Mouse (Mus musculus): ENCODE measurements around the gene Acsm2. TPM values are rescaled to one million over a fixed set of nuclear protein-coding genes. Genes with fewer than 3 reads are reported as not detected.

Gene Acsm2
- not detected in 2 replicates for polyA plus RNA-seq (2014; fragmentation: Nextera tagmentation; extraction: Ambion mirVana)

DNA sequence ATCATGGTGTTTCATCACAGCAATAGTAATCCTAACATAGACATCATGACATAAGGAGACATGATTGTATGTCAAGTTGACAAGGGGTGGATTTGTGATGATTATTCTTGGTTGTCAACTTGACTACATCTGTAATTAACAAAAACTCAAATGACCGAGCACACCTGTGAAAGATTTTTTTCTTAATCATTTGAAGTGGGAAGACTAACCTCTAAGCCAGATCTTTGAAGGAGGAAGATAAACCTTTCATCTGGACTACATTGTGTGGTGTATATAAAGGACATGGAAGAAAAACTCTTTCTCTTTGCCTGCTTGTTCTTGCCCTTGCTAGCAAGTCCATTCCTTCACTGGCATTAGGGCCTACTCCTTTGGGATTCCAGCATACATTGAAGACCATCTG is at the start of gene Acsm2:
Gene Acsm2 (plus strand): TSS at position 301 of the 400 bp plus-strand sequence.
- DNase-seq (ENCODE audit: low spot score) (no peak), ATAC-seq (ENCODE audit: insufficient read depth, low FRiP score, low TSS enrichment) (no peak)
- no peak within 1 kb of the TSS for H3K4me3 ChIP-seq (ENCODE audit: low read depth, low read length)
- no peak within 1 kb of the TSS for H3K27ac ChIP-seq (ENCODE audit: low read depth, low read length)
- WGBS = 79% methylated on average over 1 of the region's 1 CpGs
- H3K4me2 ChIP-seq (ENCODE audit: low read depth) = no peak within 1 kb of the TSS
- H3K9ac ChIP-seq (ENCODE audit: low read length) = no peak within 1 kb of the TSS
- no peaks in the 10 kb centered on the region for H3K4me1 ChIP-seq (ENCODE audit: control insufficient read depth, insufficient read depth, low read length)
- H3K9me3 ChIP-seq (ENCODE audit: control insufficient read depth, low read length) = no peaks in the 10 kb centered on the region
- no peaks in the 10 kb centered on the region for H3K36me3 ChIP-seq (ENCODE audit: control insufficient read depth, insufficient read depth, low read length)
- no peaks in the 10 kb centered on the region for H3K27me3 ChIP-seq (ENCODE audit: control insufficient read depth, insufficient read depth, low read length)

DNA sequence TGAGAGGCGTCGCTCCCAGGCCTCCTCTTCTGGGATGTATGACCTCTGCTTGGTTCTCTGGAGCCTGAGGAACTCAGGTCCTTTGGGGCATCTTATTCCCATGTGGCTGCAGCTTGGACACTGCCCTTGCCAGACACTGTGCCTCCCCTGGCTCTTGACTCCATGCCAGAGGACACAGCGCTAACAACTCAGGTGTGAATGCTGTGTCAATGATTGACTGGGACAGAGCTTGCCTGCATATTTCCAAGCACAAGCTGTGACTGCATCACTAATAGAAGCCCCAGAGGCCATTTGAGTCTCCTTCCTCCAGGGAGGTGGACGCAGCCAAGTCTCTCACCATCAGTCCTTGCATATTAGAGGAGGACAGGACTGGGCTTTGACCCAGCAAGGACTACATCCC is 43.0 kb upstream of the Acsm2 start:
- H3K27ac ChIP-seq (ENCODE audit: low read depth, low read length) = no peak overlapping the region
- WGBS = 83% methylated on average over 4 of the region's 4 CpGs
- H3K9ac ChIP-seq (ENCODE audit: low read length) = no peak overlapping the region
- H3K4me1 ChIP-seq (ENCODE audit: control insufficient read depth, insufficient read depth, low read length) = no peaks in the 10 kb centered on the region
- no peak overlapping the region for H3K4me3 ChIP-seq (ENCODE audit: low read depth, low read length)
- H3K27me3 ChIP-seq (ENCODE audit: control insufficient read depth, insufficient read depth, low read length) = no peaks in the 10 kb centered on the region
- no peaks in the 10 kb centered on the region for H3K9me3 ChIP-seq (ENCODE audit: control insufficient read depth, low read length)
- H3K36me3 ChIP-seq (ENCODE audit: control insufficient read depth, insufficient read depth, low read length) = no peaks in the 10 kb centered on the region
- ATAC-seq (ENCODE audit: insufficient read depth, low FRiP score, low TSS enrichment) (no peak), DNase-seq (ENCODE audit: low spot score) (no peak)
- H3K4me2 ChIP-seq (ENCODE audit: low read depth) = no peak overlapping the region

DNA sequence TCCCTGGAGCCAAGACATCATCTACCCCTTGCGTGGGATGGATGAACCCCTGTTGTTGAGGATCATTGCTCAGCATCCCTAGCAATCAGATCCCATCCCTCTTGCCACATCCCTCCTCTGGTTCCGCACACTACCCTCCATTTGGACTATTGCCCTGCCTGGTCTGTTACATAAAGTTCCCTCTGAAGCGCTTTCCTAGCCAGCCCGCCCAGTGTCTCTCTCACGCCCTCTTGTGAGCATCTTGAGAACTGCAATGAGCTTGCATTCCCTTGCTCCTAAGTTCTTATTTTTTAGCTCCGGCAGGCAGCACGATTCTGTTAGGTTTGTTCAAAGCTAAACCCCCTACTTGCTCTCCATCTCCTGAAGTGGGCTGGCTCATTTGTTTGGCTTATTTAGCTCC is 41.1 kb upstream of the Acsm2 start:
- ATAC-seq (ENCODE audit: insufficient read depth, low FRiP score, low TSS enrichment) (no peak), DNase-seq (ENCODE audit: low spot score) (peak; percentile 61)
- H3K4me3 ChIP-seq (ENCODE audit: low read depth, low read length) = no peak overlapping the region
- H3K9ac ChIP-seq (ENCODE audit: low read length) = no peak overlapping the region
- no peak overlapping the region for H3K4me2 ChIP-seq (ENCODE audit: low read depth)
- whole genome bisulfite sequencing = 33% methylated on average over 7 of the region's 7 CpGs
- H3K4me1 ChIP-seq (ENCODE audit: control insufficient read depth, insufficient read depth, low read length) = no peaks in the 10 kb centered on the region
- H3K9me3 ChIP-seq (ENCODE audit: control insufficient read depth, low read length) = no peaks in the 10 kb centered on the region
- H3K27me3 ChIP-seq (ENCODE audit: control insufficient read depth, insufficient read depth, low read length) = no peaks in the 10 kb centered on the region
- H3K36me3 ChIP-seq (ENCODE audit: control insufficient read depth, insufficient read depth, low read length) = no peaks in the 10 kb centered on the region
- no peak overlapping the region for H3K27ac ChIP-seq (ENCODE audit: low read depth, low read length)

DNA sequence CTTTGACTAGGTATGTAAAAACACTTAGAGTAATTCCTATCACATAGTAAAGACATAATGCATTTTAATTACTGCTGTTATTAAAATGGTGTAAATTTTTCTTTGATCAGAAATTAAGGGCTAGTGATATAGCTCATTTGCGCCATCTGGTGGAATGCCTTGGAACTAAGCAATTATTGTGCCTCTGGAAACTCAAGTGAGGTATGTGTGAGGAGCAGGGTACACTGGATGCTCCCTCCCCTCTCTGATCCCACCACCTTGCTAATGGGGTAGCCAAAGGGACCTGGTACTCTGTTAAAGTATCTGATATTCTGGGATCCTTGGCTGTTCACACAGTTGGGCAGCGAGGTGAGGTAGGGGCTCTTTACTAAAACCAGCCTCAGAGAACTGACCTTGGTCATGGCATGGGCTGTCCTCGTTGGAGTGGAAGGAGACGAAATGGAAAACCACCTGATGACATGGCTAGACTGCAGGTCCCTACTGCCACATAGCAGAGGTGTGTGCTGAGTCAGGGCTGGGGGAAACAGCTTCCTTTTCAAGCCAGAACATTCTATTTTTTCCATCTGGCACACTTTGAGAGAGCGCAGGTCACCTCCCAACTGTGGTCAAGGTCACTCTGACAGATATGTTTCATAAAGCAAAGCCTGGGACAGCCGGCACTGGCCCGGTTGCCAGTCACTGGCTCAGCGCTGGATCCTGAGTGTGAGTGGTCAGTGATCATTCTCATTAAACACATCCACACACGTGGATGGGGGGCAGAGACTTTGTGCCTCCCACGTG is 38.5 kb upstream of the Acsm2 start:
- no peaks in the 10 kb centered on the region for H3K4me1 ChIP-seq (ENCODE audit: control insufficient read depth, insufficient read depth, low read length)
- H3K4me3 ChIP-seq (ENCODE audit: low read depth, low read length) = no peak overlapping the region
- H3K27ac ChIP-seq (ENCODE audit: low read depth, low read length) = no peak overlapping the region
- H3K9me3 ChIP-seq (ENCODE audit: control insufficient read depth, low read length) = no peaks in the 10 kb centered on the region
- 76% methylated on average over 10 of the region's 10 CpGs for WGBS
- ATAC-seq (ENCODE audit: insufficient read depth, low FRiP score, low TSS enrichment) (0 out of 2 replicates have a peak, but pooled peaks have one; percentile 35), DNase-seq (ENCODE audit: low spot score) (peak; percentile 19)
- no peaks in the 10 kb centered on the region for H3K36me3 ChIP-seq (ENCODE audit: control insufficient read depth, insufficient read depth, low read length)
- no peaks in the 10 kb centered on the region for H3K27me3 ChIP-seq (ENCODE audit: control insufficient read depth, insufficient read depth, low read length)
- H3K4me2 ChIP-seq (ENCODE audit: low read depth) = no peak overlapping the region
- H3K9ac ChIP-seq (ENCODE audit: low read length) = no peak overlapping the region

DNA sequence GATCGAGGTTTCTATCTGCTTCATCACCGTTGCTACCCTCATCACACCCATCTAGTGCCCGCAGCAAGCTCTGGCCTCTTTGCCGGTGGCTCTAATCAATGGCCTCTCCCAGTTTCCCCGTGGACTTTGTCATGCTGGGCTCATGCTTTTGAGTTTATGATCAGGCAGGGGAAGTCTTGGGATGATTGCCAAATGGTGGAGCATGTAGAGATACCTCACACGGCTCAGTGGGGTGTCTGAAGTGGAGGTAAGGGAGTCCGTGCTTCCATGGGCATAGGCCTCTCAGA is 37.9 kb upstream of the Acsm2 start:
- ATAC-seq (ENCODE audit: insufficient read depth, low FRiP score, low TSS enrichment) (no peak), DNase-seq (ENCODE audit: low spot score) (no peak)
- Histone ChIP-seq H3K9ac (ENCODE audit: low read length) (no peak overlapping the region), H3K4me2 (ENCODE audit: low read depth) (no peak overlapping the region), H3K27ac (ENCODE audit: low read depth, low read length) (no peak overlapping the region), H3K4me3 (ENCODE audit: low read depth, low read length) (no peak overlapping the region), H3K36me3 (ENCODE audit: control insufficient read depth, insufficient read depth, low read length) (no peaks in the 10 kb centered on the region), H3K9me3 (ENCODE audit: control insufficient read depth, low read length) (no peaks in the 10 kb centered on the region), H3K27me3 (ENCODE audit: control insufficient read depth, insufficient read depth, low read length) (no peaks in the 10 kb centered on the region), H3K4me1 (ENCODE audit: control insufficient read depth, insufficient read depth, low read length) (no peaks in the 10 kb centered on the region)
- 91% methylated on average over 7 of the region's 7 CpGs for WGBS

DNA sequence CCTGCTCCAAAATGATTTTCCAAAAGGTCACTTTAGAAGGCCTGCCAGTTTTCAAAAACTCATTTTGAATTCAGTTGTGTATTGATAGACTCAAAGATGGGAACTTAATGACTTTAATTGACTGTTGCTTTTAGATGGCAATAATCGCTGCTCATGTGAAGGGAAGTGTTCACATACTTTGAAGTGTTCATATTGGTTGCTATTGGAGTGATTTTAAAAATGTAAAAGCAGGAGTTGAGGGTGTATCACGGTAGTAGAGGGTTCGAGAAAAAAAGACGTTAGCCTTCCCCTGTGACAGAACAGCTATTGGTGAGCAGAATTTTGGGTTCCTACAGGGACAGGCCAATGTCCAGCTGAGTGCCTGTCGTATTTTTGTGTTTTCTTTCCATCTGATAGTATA is 35.0 kb upstream of the Acsm2 start, which contains the start of gene Acsm5:
Gene Acsm5 (plus strand): TSS at position 301 of the 400 bp plus-strand sequence.
- Histone ChIP-seq H3K4me1 (ENCODE audit: control insufficient read depth, insufficient read depth, low read length) (no peaks in the 10 kb centered on the region), H3K4me2 (ENCODE audit: low read depth) (no peak within 1 kb of the TSS), H3K4me3 (ENCODE audit: low read depth, low read length) (no peak within 1 kb of the TSS), H3K9me3 (ENCODE audit: control insufficient read depth, low read length) (no peaks in the 10 kb centered on the region), H3K9ac (ENCODE audit: low read length) (no peak within 1 kb of the TSS), H3K36me3 (ENCODE audit: control insufficient read depth, insufficient read depth, low read length) (no peaks in the 10 kb centered on the region), H3K27me3 (ENCODE audit: control insufficient read depth, insufficient read depth, low read length) (no peaks in the 10 kb centered on the region), H3K27ac (ENCODE audit: low read depth, low read length) (no peak within 1 kb of the TSS)
- 74% methylated on average over 5 of the region's 5 CpGs for WGBS
- DNase-seq (ENCODE audit: low spot score) (no peak), ATAC-seq (ENCODE audit: insufficient read depth, low FRiP score, low TSS enrichment) (no peak)

DNA sequence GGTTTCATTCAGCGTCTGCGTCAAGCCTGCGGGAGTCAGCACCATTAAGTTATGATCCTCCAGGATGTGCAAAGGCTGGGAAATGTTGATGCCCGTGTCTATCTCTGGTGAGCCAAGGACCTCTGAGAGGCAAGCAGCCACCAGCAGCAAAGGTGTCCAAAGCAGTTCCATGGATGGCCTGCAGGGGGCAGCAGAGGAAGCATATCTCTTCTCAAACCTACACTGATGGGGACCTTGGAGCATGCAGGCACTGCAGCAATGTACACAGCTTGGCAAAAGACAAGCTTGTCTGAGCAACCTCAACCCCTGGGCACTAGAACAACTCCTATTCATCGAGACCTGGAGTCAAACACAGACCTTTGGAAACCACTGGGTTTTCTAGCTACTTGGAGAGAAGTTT is 34.5 kb upstream of the Acsm2 start:
- no peak overlapping the region for H3K4me3 ChIP-seq (ENCODE audit: low read depth, low read length)
- H3K36me3 ChIP-seq (ENCODE audit: control insufficient read depth, insufficient read depth, low read length) = no peaks in the 10 kb centered on the region
- no peaks in the 10 kb centered on the region for H3K27me3 ChIP-seq (ENCODE audit: control insufficient read depth, insufficient read depth, low read length)
- no peak overlapping the region for H3K27ac ChIP-seq (ENCODE audit: low read depth, low read length)
- H3K9ac ChIP-seq (ENCODE audit: low read length) = no peak overlapping the region
- WGBS = 55% methylated on average over 5 of the region's 5 CpGs
- no peaks in the 10 kb centered on the region for H3K9me3 ChIP-seq (ENCODE audit: control insufficient read depth, low read length)
- H3K4me2 ChIP-seq (ENCODE audit: low read depth) = no peak overlapping the region
- no peaks in the 10 kb centered on the region for H3K4me1 ChIP-seq (ENCODE audit: control insufficient read depth, insufficient read depth, low read length)
- ATAC-seq (ENCODE audit: insufficient read depth, low FRiP score, low TSS enrichment) (no peak), DNase-seq (ENCODE audit: low spot score) (peak; percentile 68)

DNA sequence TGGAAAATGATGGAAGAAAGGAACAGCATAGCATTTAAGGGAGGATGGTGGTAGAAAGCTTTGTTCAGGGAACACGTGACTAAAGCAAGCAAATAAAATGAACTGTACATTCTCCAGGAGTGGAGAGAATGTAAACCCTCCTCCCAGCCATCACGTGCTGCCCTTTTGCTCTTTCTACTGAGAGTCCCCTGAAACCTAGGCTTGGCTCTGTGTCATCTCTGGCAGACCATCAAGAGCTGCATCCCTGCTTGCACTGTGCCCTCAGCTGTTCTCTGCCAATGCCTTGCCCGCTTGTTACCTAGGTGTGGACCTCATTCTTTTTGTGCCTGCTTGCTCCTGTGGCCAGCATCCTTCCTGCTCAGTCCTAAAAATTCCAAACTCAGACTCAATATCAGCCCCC is 32.3 kb upstream of the Acsm2 start:
- Histone ChIP-seq H3K4me3 (ENCODE audit: low read depth, low read length) (no peak overlapping the region), H3K27me3 (ENCODE audit: control insufficient read depth, insufficient read depth, low read length) (no peaks in the 10 kb centered on the region), H3K27ac (ENCODE audit: low read depth, low read length) (no peak overlapping the region), H3K4me2 (ENCODE audit: low read depth) (no peak overlapping the region), H3K4me1 (ENCODE audit: control insufficient read depth, insufficient read depth, low read length) (no peaks in the 10 kb centered on the region), H3K36me3 (ENCODE audit: control insufficient read depth, insufficient read depth, low read length) (no peaks in the 10 kb centered on the region), H3K9ac (ENCODE audit: low read length) (no peak overlapping the region), H3K9me3 (ENCODE audit: control insufficient read depth, low read length) (no peaks in the 10 kb centered on the region)
- DNase-seq (ENCODE audit: low spot score) (no peak), ATAC-seq (ENCODE audit: insufficient read depth, low FRiP score, low TSS enrichment) (no peak)
- 84% methylated on average over 3 of the region's 3 CpGs for WGBS

DNA sequence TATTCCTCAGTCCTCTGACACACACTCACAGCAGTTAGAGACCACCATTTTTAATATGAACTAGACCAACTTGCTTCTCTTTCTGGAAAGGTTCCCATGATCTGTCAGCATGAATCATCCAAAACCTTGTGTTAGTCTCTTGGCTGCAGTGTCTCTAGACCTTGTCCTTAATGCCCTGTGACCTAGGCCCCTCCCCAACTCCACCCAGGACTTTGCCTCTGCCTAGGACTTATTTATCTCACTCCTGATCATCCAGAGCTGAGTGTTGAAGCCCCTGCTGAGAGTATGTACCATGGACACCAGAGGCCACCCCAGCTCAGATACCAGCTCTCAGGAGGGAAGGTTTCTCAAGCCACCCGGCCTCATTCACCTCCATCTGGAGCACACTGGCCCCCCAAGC is 31.8 kb upstream of the Acsm2 start:
- no peaks in the 10 kb centered on the region for H3K9me3 ChIP-seq (ENCODE audit: control insufficient read depth, low read length)
- ATAC-seq (ENCODE audit: insufficient read depth, low FRiP score, low TSS enrichment) (no peak), DNase-seq (ENCODE audit: low spot score) (no peak)
- no peak overlapping the region for H3K4me3 ChIP-seq (ENCODE audit: low read depth, low read length)
- WGBS = 78% methylated on average over 1 of the region's 1 CpGs
- H3K27me3 ChIP-seq (ENCODE audit: control insufficient read depth, insufficient read depth, low read length) = no peaks in the 10 kb centered on the region
- H3K4me1 ChIP-seq (ENCODE audit: control insufficient read depth, insufficient read depth, low read length) = no peaks in the 10 kb centered on the region
- no peak overlapping the region for H3K9ac ChIP-seq (ENCODE audit: low read length)
- no peak overlapping the region for H3K27ac ChIP-seq (ENCODE audit: low read depth, low read length)
- no peaks in the 10 kb centered on the region for H3K36me3 ChIP-seq (ENCODE audit: control insufficient read depth, insufficient read depth, low read length)
- H3K4me2 ChIP-seq (ENCODE audit: low read depth) = no peak overlapping the region

Measured in neural tube, embryonic 11.5 days (tissue).